In genomic region chr9:122837680-122838079, GRCm38 (mm10) we compare ENCODE assay signal across 8 mouse cellular contexts. TPM values are rescaled to one million over a fixed set of nuclear protein-coding genes. Genes with fewer than 3 reads are reported as not detected.
DNase-seq lines count a peak whose midpoint lies in the region; ATAC-seq and TF ChIP-seq lines count a peak whose summit lies in the region.

No protein-coding gene starts in this region.

- H3K27me3 ChIP-seq in hindbrain, embryonic 10.5 days (ENCODE audit: insufficient read depth, poor library complexity, severe bottlenecking), result no peaks in the 10 kb centered on the region
- H3K27me3 ChIP-seq in hindbrain, embryonic 13.5 days, result 0 out of 2 replicates have a peak, but pooled peaks cover 3% of the 10 kb centered on the region
- no peaks in the 10 kb centered on the region for H3K27me3 ChIP-seq in embryonic facial prominence, embryonic 12.5 days
- H3K27me3 ChIP-seq in lung, embryonic 16.5 days (ENCODE audit: control insufficient read depth, insufficient read depth, low read depth, low read length), result no peaks in the 10 kb centered on the region
- no peaks in the 10 kb centered on the region for H3K27me3 ChIP-seq in testis, adult 2 months (ENCODE audit: control insufficient read depth, insufficient read depth, low read length)

- no peaks in the 10 kb centered on the region for H3K4me1 ChIP-seq in hindbrain, embryonic 10.5 days (replicated peaks)
- peaks cover 22% of the 10 kb centered on the region for H3K4me1 ChIP-seq in hindbrain, embryonic 13.5 days (replicated peaks)
- H3K4me1 ChIP-seq in embryonic facial prominence, embryonic 12.5 days, result peaks cover 15% of the 10 kb centered on the region; the same call in 1 of the 2 replicates
- H3K4me1 ChIP-seq in lung, embryonic 16.5 days (replicated peaks; ENCODE audit: control insufficient read depth, insufficient read depth, low read length), result peaks cover 10% of the 10 kb centered on the region
- no peaks in the 10 kb centered on the region for H3K4me1 ChIP-seq in testis, adult 2 months (ENCODE audit: control insufficient read depth, insufficient read depth, low read length)

- H3K4me3 ChIP-seq in hindbrain, embryonic 10.5 days, result no peak overlapping the region
- H3K4me3 ChIP-seq in hindbrain, embryonic 13.5 days, result no peak overlapping the region
- no peak overlapping the region for H3K4me3 ChIP-seq in embryonic facial prominence, embryonic 12.5 days
- H3K4me3 ChIP-seq in lung, embryonic 16.5 days (ENCODE audit: low read length), result peak overlapping the region; percentile 18; the same call in 1 of the 2 replicates
- H3K4me3 ChIP-seq in testis, adult 2 months (ENCODE audit: control insufficient read depth, low read depth, low read length), result no peak overlapping the region

- ATAC-seq in hindbrain, embryonic 13.5 days (ENCODE audit: low FRiP score), result no peak
- ATAC-seq in embryonic facial prominence, embryonic 12.5 days (ENCODE audit: insufficient number of reproducible peaks, insufficient read depth, low FRiP score, low TSS enrichment), result peak; percentile 76; the same call in 1 of the 2 replicates
- peak; percentile 92 for ATAC-seq in lung, embryonic 16.5 days (ENCODE audit: low read depth)

- no peak overlapping the region for H3K9ac ChIP-seq in hindbrain, embryonic 13.5 days
- no peak overlapping the region for H3K9ac ChIP-seq in embryonic facial prominence, embryonic 12.5 days
- H3K9ac ChIP-seq in lung, embryonic 16.5 days (ENCODE audit: low read length), result peak overlapping the region; percentile 53

- H3K27ac ChIP-seq in hindbrain, embryonic 10.5 days, result no peak overlapping the region
- H3K27ac ChIP-seq in hindbrain, embryonic 13.5 days, result no peak overlapping the region
- H3K27ac ChIP-seq in embryonic facial prominence, embryonic 12.5 days, result no peak overlapping the region; the same call in 1 of the 2 replicates
- peak overlapping the region; percentile 88 for H3K27ac ChIP-seq in lung, embryonic 16.5 days (ENCODE audit: low read length)
- no peak overlapping the region for H3K27ac ChIP-seq in testis, adult 2 months (ENCODE audit: control insufficient read depth, insufficient read depth, low read depth, low read length)

- no peak for TF ChIP-seq POLR2A in testis, adult 2 months (IDR thresholded peaks at IDR 0.05; ENCODE audit: control insufficient read depth, low read depth, low read length)

- no peaks in the 10 kb centered on the region for H3K9me3 ChIP-seq in hindbrain, embryonic 10.5 days
- H3K9me3 ChIP-seq in hindbrain, embryonic 13.5 days, result no peaks in the 10 kb centered on the region
- H3K9me3 ChIP-seq in embryonic facial prominence, embryonic 12.5 days, result no peaks in the 10 kb centered on the region
- no peaks in the 10 kb centered on the region for H3K9me3 ChIP-seq in lung, embryonic 16.5 days (ENCODE audit: control insufficient read depth, low read length)

- 26% methylated on average over 16 of the region's 16 CpGs for WGBS in hindbrain, embryonic 10.5 days
- WGBS in hindbrain, embryonic 13.5 days, result 24% methylated on average over 16 of the region's 16 CpGs
- 20% methylated on average over 16 of the region's 16 CpGs for WGBS in embryonic facial prominence, embryonic 12.5 days
- 19% methylated on average over 16 of the region's 16 CpGs for WGBS in lung, embryonic 16.5 days

- H3K4me2 ChIP-seq in hindbrain, embryonic 13.5 days, result no peak overlapping the region
- 0 out of 2 replicates have a peak overlapping the region, but pooled peaks have one; percentile 13 for H3K4me2 ChIP-seq in embryonic facial prominence, embryonic 12.5 days (replicated peaks)
- peak overlapping the region; percentile 35 for H3K4me2 ChIP-seq in lung, embryonic 16.5 days (ENCODE audit: low read depth, low read length)

- DNase-seq in hindbrain, embryonic 10.5 days (ENCODE audit: low spot score), result peak; percentile 42
- peak; percentile 61 for DNase-seq in WW6 (ENCODE audit: low read depth, low spot score)
- peak; percentile 70 for DNase-seq in kidney, adult 11 months
- no peak for DNase-seq in left cerebral cortex, adult 11 months (ENCODE audit: low spot score)

- peak; percentile 59; the same call in 1 of the 2 replicates for TF ChIP-seq CTCF in testis, adult 2 months (IDR thresholded peaks at IDR 0.05; ENCODE audit: control insufficient read depth, insufficient read depth, insufficient replicate concordance, low read depth, low read length)

- H3K36me3 ChIP-seq in hindbrain, embryonic 10.5 days, result peaks cover 17% of the 10 kb centered on the region
- peaks cover 24% of the 10 kb centered on the region for H3K36me3 ChIP-seq in hindbrain, embryonic 13.5 days
- H3K36me3 ChIP-seq in embryonic facial prominence, embryonic 12.5 days, result 0 out of 2 replicates have a peak, but pooled peaks cover 5% of the 10 kb centered on the region
- H3K36me3 ChIP-seq in lung, embryonic 16.5 days (ENCODE audit: control insufficient read depth, insufficient read depth, low read length), result peaks cover 2% of the 10 kb centered on the region; the same call in 1 of the 2 replicates
- no peaks in the 10 kb centered on the region; the same call in 1 of the 2 replicates for H3K36me3 ChIP-seq in testis, adult 2 months (ENCODE audit: control insufficient read depth, insufficient read depth, low read length)

RNA-seq across cellular contexts. Expression of gene Gm35549, which starts 6.2 kb away (rescaled TPM):
- 0.27 TPM in 1 of 2 replicates, not detected in the other for polyA plus RNA-seq in hindbrain, embryonic 10.5 days (2016; fragmentation: Nextera tagmentation; extraction: Ambion mirVana)
- polyA plus RNA-seq in hindbrain, embryonic 13.5 days (2015; fragmentation: Nextera tagmentation; extraction: Ambion mirVana), result 0.51 and 0.56 TPM in 2 replicates
- 0.55 and 0.67 TPM in 2 replicates for polyA plus RNA-seq in embryonic facial prominence, embryonic 12.5 days (2016; fragmentation: Nextera tagmentation; extraction: Ambion mirVana)
- polyA plus RNA-seq in lung, embryonic 16.5 days (2015; fragmentation: Nextera tagmentation; extraction: Ambion mirVana), result 0.44 and 0.75 TPM in 2 replicates
- polyA plus RNA-seq in testis, adult 2 months (2012; rRNA removed), result 27.7 and 28.0 TPM in 2 replicates

RNA-seq across cellular contexts. Expression of gene Zfp445, which starts 28.1 kb away (rescaled TPM):
- polyA plus RNA-seq in hindbrain, embryonic 10.5 days (2016; fragmentation: Nextera tagmentation; extraction: Ambion mirVana), result 66.1 and 74.4 TPM in 2 replicates
- polyA plus RNA-seq in hindbrain, embryonic 13.5 days (2015; fragmentation: Nextera tagmentation; extraction: Ambion mirVana), result 96.8 and 102 TPM in 2 replicates
- 100 and 109 TPM in 2 replicates for polyA plus RNA-seq in embryonic facial prominence, embryonic 12.5 days (2016; fragmentation: Nextera tagmentation; extraction: Ambion mirVana)
- 79.4 and 80.6 TPM in 2 replicates for polyA plus RNA-seq in lung, embryonic 16.5 days (2015; fragmentation: Nextera tagmentation; extraction: Ambion mirVana)
- 34.2 and 39.0 TPM in 2 replicates for polyA plus RNA-seq in testis, adult 2 months (2012; rRNA removed)

RNA-seq across cellular contexts. Expression of gene Tcaim, which starts 32.3 kb away (rescaled TPM):
- 5.3 and 5.7 TPM in 2 replicates for polyA plus RNA-seq in hindbrain, embryonic 10.5 days (2016; fragmentation: Nextera tagmentation; extraction: Ambion mirVana)
- 7.4 and 7.9 TPM in 2 replicates for polyA plus RNA-seq in hindbrain, embryonic 13.5 days (2015; fragmentation: Nextera tagmentation; extraction: Ambion mirVana)
- 7.6 and 8.1 TPM in 2 replicates for polyA plus RNA-seq in embryonic facial prominence, embryonic 12.5 days (2016; fragmentation: Nextera tagmentation; extraction: Ambion mirVana)
- polyA plus RNA-seq in lung, embryonic 16.5 days (2015; fragmentation: Nextera tagmentation; extraction: Ambion mirVana), result 6.4 and 7.4 TPM in 2 replicates
- polyA plus RNA-seq in testis, adult 2 months (2012; rRNA removed), result 5.2 and 5.5 TPM in 2 replicates

RNA-seq across cellular contexts. Expression of gene Zkscan7, which starts 47.8 kb away (rescaled TPM):
- 3.6 and 4.5 TPM in 2 replicates for polyA plus RNA-seq in hindbrain, embryonic 10.5 days (2016; fragmentation: Nextera tagmentation; extraction: Ambion mirVana)
- polyA plus RNA-seq in hindbrain, embryonic 13.5 days (2015; fragmentation: Nextera tagmentation; extraction: Ambion mirVana), result 3.9 and 4.5 TPM in 2 replicates
- polyA plus RNA-seq in embryonic facial prominence, embryonic 12.5 days (2016; fragmentation: Nextera tagmentation; extraction: Ambion mirVana), result 3.9 and 4.3 TPM in 2 replicates
- 5.3 and 6.0 TPM in 2 replicates for polyA plus RNA-seq in lung, embryonic 16.5 days (2015; fragmentation: Nextera tagmentation; extraction: Ambion mirVana)
- 10.2 and 11.3 TPM in 2 replicates for polyA plus RNA-seq in testis, adult 2 months (2012; rRNA removed)

Comparison
In these comparisons a context has a peak if more than half of its experiments do, and no peak if none do; other contexts are left out.
1. RNA of gene Gm35549, which starts 6.2 kb away (polyA plus RNA-seq): 27.7 to 28.0 TPM in testis, adult 2 months; 0.55 to 0.67 TPM in embryonic facial prominence, embryonic 12.5 days, 0.51 to 0.56 TPM in hindbrain, embryonic 13.5 days, 0.44 to 0.75 TPM in lung, embryonic 16.5 days and 0.27 TPM in hindbrain, embryonic 10.5 days; every median in the first group is over 10 times any median in the second.